Mouse (Mus musculus): ENCODE measurements around the gene Phlpp2.

- TF ChIP-seq GATA1 (IDR thresholded peaks at IDR 0.05; ENCODE audit: borderline replicate concordance, low read length) (no peak), FLI1 (IDR thresholded peaks at IDR 0.05; ENCODE audit: low read length) (no peak)
These were observed 39.0 kb downstream of the Phlpp2 start for GRCm38 (mm10) chr8:109907376-109907775.
